Mouse (Mus musculus) C2C12 (cell line): ENCODE measurements at regions not wholly inside any gene's neighbourhood (a gene's known extent, or its start where the extent isn't known, plus 50 kb on each side); places are given as distances from the start of the nearest gene placed in this dataset.

Experiments used
- CEBPB ChIP-seq: IDR thresholded peaks from one replicate; pipeline ENCODE4 v1.6.1; 2011; ENCODE audit warnings: low read depth, mild to moderate bottlenecking, control low read depth, moderate library complexity
- CTCF ChIP-seq: IDR thresholded peaks from one replicate; pipeline ENCODE4 v1.5.1; 2011; ENCODE audit not compliant: control insufficient read depth, insufficient read depth, insufficient read length
- FOSL1 ChIP-seq: IDR thresholded peaks from one replicate; pipeline ENCODE4 v1.8.0; 2011; ENCODE audit warnings: mild to moderate bottlenecking, low read length; ENCODE audit not compliant: poor library complexity, insufficient read depth, severe bottlenecking
- MYOG ChIP-seq: IDR thresholded peaks from one replicate; pipeline ENCODE4 v1.6.1; 2011; ENCODE audit not compliant: control insufficient read depth, insufficient read length; ENCODE audit errors: extremely low read depth
- USF1 ChIP-seq: IDR thresholded peaks from one replicate; pipeline ENCODE4 v1.6.1; 2011; ENCODE audit warnings: low read depth, mild to moderate bottlenecking, control low read depth, moderate library complexity

- TF ChIP-seq CTCF (no peak), CEBPB (no peak), MYOG (no peak), USF1 (no peak), FOSL1 (no peak)
Measured at GRCm38 (mm10) chr12:39851610-39852009, 186.2 kb downstream of the Arl4a start.
